Mouse (Mus musculus) forebrain, embryonic 16.5 days (tissue): ENCODE measurements around the gene Unc13b. TPM values are rescaled to one million over a fixed set of nuclear protein-coding genes. Genes with fewer than 3 reads are reported as not detected.

ENCODE experiments used
- ATAC-seq: fragments of 200-750 bp; cut with Nextera tagmentation; 2 replicates; pipeline ENCODE4 v1.8.0; 2017; ENCODE audit warnings: mild to moderate bottlenecking, moderate library complexity
- H3K27ac ChIP-seq: fragments of 300-500 bp; sonication (generic); 2 replicates; pipeline ENCODE4 v1.5.1; 2014; ENCODE audit warnings: low read length, control low read depth
- H3K27me3 ChIP-seq: fragments of 300-500 bp; sonication (generic); replicated peaks from 2 replicates; pipeline ENCODE4 v1.6.1; 2014; ENCODE audit warnings: low read length; ENCODE audit not compliant: control insufficient read depth, insufficient read depth
- H3K36me3 ChIP-seq: fragments of 300-500 bp; sonication (generic); 2 replicates; pipeline ENCODE4 v1.6.1; 2014; ENCODE audit not compliant: control insufficient read depth, insufficient read depth
- H3K4me1 ChIP-seq: fragments of 300-500 bp; sonication (generic); replicated peaks from 2 replicates; pipeline ENCODE4 v1.6.1; 2014; ENCODE audit warnings: low read length; ENCODE audit not compliant: control insufficient read depth, insufficient read depth
- H3K4me2 ChIP-seq: fragments of 300-500 bp; sonication (generic); 2 replicates; pipeline ENCODE4 v1.6.1; 2014; ENCODE audit warnings: mild to moderate bottlenecking, low read length, control low read depth
- H3K4me3 ChIP-seq: fragments of 300-500 bp; sonication (generic); replicated peaks from 2 replicates; pipeline ENCODE4 v1.5.1; 2014; ENCODE audit warnings: mild to moderate bottlenecking, low read length, control low read depth
- H3K9ac ChIP-seq: fragments of 300-500 bp; sonication (generic); replicated peaks from 2 replicates; pipeline ENCODE4 v1.6.1; 2014; ENCODE audit warnings: low read depth, low read length, control low read depth
- H3K9me3 ChIP-seq: fragments of 300-500 bp; sonication (generic); 2 replicates; pipeline ENCODE4 v1.6.1; 2016; ENCODE audit warnings: low read length; ENCODE audit not compliant: control insufficient read depth
- WGBS: fragments of 180-500 bp; shearing (Covaris S2); extraction: QIAGEN DNeasy Blood & Tissue Kit; methylation state at CpG from one replicate; pipeline ENCODE4 v1.1.7; 2014; 5-methylcytosine and 5-hydroxymethylcytosine counted together
- polyA plus RNA-seq: library from polyadenylated mRNA; unstranded; fragments of >200 nt; fragmentation: Nextera tagmentation; extraction: Ambion mirVana; gene quantifications from 2 replicates; pipeline ENCODE4 v1.2.1, GENCODE M21; 2015

Gene Unc13b
- 15.5 and 21.6 TPM in 2 replicates for polyA plus RNA-seq

GRCm38 (mm10) chr4:43058753-43059654, at the start of gene Unc13b:
Gene Unc13b, plus strand, starts transcription at chr4:43058953.
- H3K27ac ChIP-seq: peak within 1 kb of the TSS; percentile 88
- WGBS: under 1% methylated on average over 86 of the region's 90 CpGs
- no peaks in the 10 kb centered on the region for H3K9me3 ChIP-seq
- ATAC-seq: peak; percentile 99
- peak within 1 kb of the TSS; percentile 74 for H3K4me3 ChIP-seq
- no peaks in the 10 kb centered on the region for H3K27me3 ChIP-seq
- peak within 1 kb of the TSS; percentile 82 for H3K9ac ChIP-seq
- H3K36me3 ChIP-seq: no peaks in the 10 kb centered on the region
- peak within 1 kb of the TSS; percentile 65 for H3K4me2 ChIP-seq
- H3K4me1 ChIP-seq: peaks cover 18% of the 10 kb centered on the region

- ATAC-seq: peak; percentile 96
- H3K27me3 ChIP-seq: no peaks in the 10 kb centered on the region
- peaks cover 11% of the 10 kb centered on the region for H3K4me1 ChIP-seq
- H3K4me3 ChIP-seq: peak within 1 kb of the TSS; percentile 69
- WGBS: under 1% methylated on average over 37 of the region's 37 CpGs
- H3K27ac ChIP-seq: peak within 1 kb of the TSS; percentile 48; the same call in 1 of the 2 replicates
- H3K36me3 ChIP-seq: no peaks in the 10 kb centered on the region
- H3K9me3 ChIP-seq: no peaks in the 10 kb centered on the region
- peak within 1 kb of the TSS; percentile 88 for H3K4me2 ChIP-seq
- H3K9ac ChIP-seq: peak within 1 kb of the TSS; percentile 71
Observed at GRCm38 (mm10) chr4:43010161-43011038, 48.4 kb upstream of the Unc13b start, which contains the start of gene Fancg. Gene Fancg, minus strand, starts transcription at chr4:43010506.

GRCm38 (mm10) chr4:43012091-43012490, 46.7 kb upstream of the Unc13b start:
- Histone ChIP-seq H3K27me3 (no peaks in the 10 kb centered on the region), H3K4me3 (no peak overlapping the region), H3K27ac (no peak overlapping the region), H3K36me3 (no peaks in the 10 kb centered on the region), H3K4me1 (peaks cover 11% of the 10 kb centered on the region), H3K9me3 (no peaks in the 10 kb centered on the region), H3K4me2 (no peak overlapping the region), H3K9ac (no peak overlapping the region)
- 97% methylated on average over 1 of the region's 1 CpGs for WGBS
- no peak for ATAC-seq

GRCm38 (mm10) chr4:43018156-43018555, 40.6 kb upstream of the Unc13b start:
- H3K27me3 ChIP-seq: no peaks in the 10 kb centered on the region
- no peaks in the 10 kb centered on the region for H3K9me3 ChIP-seq
- H3K4me3 ChIP-seq: no peak overlapping the region
- ATAC-seq: no peak
- no peaks in the 10 kb centered on the region for H3K4me1 ChIP-seq
- no peak overlapping the region for H3K9ac ChIP-seq
- H3K27ac ChIP-seq: no peak overlapping the region
- H3K4me2 ChIP-seq: no peak overlapping the region
- whole genome bisulfite sequencing: 88% methylated on average over 4 of the region's 4 CpGs
- peaks cover 13% of the 10 kb centered on the region for H3K36me3 ChIP-seq

- peaks cover 5% of the 10 kb centered on the region for H3K4me1 ChIP-seq
- H3K9ac ChIP-seq: no peak overlapping the region
- ATAC-seq: no peak
- H3K27ac ChIP-seq: no peak overlapping the region
- no peak overlapping the region for H3K4me3 ChIP-seq
- 92% methylated on average over 10 of the region's 10 CpGs for WGBS
- H3K9me3 ChIP-seq: no peaks in the 10 kb centered on the region
- no peak overlapping the region for H3K4me2 ChIP-seq
- peaks cover 13% of the 10 kb centered on the region for H3K36me3 ChIP-seq
- no peaks in the 10 kb centered on the region for H3K27me3 ChIP-seq
Observed at GRCm38 (mm10) chr4:43019176-43019575, 39.6 kb upstream of the Unc13b start.

- no peak for ATAC-seq
- 95% methylated on average over 23 of the region's 23 CpGs for WGBS
- Histone ChIP-seq H3K4me1 (peaks cover 11% of the 10 kb centered on the region), H3K4me3 (no peak overlapping the region), H3K36me3 (peaks cover 13% of the 10 kb centered on the region), H3K27me3 (no peaks in the 10 kb centered on the region), H3K27ac (no peak overlapping the region), H3K4me2 (no peak overlapping the region), H3K9ac (no peak overlapping the region), H3K9me3 (no peaks in the 10 kb centered on the region)
Observed at GRCm38 (mm10) chr4:43019641-43020465, 38.9 kb upstream of the Unc13b start.

- no peak overlapping the region for H3K27ac ChIP-seq
- no peak overlapping the region for H3K9ac ChIP-seq
- ATAC-seq: no peak
- no peaks in the 10 kb centered on the region for H3K27me3 ChIP-seq
- no peak overlapping the region for H3K4me3 ChIP-seq
- WGBS: 84% methylated on average over 16 of the region's 16 CpGs
- no peaks in the 10 kb centered on the region for H3K9me3 ChIP-seq
- peaks cover 15% of the 10 kb centered on the region for H3K4me1 ChIP-seq
- peaks cover 13% of the 10 kb centered on the region for H3K36me3 ChIP-seq
- no peak overlapping the region for H3K4me2 ChIP-seq
Observed at GRCm38 (mm10) chr4:43020876-43021275, 37.9 kb upstream of the Unc13b start.

GRCm38 (mm10) chr4:43021341-43021740, 37.4 kb upstream of the Unc13b start:
- Histone ChIP-seq H3K4me3 (no peak overlapping the region), H3K27ac (no peak overlapping the region), H3K9me3 (no peaks in the 10 kb centered on the region), H3K27me3 (no peaks in the 10 kb centered on the region), H3K9ac (no peak overlapping the region), H3K36me3 (peaks cover 13% of the 10 kb centered on the region), H3K4me2 (no peak overlapping the region), H3K4me1 (peaks cover 15% of the 10 kb centered on the region)
- no peak for ATAC-seq
- WGBS: 67% methylated on average over 17 of the region's 17 CpGs
